Mouse (Mus musculus) CH12.LX (cell line): ENCODE data around the gene Adgrg6. TPM values are rescaled to one million over a fixed set of nuclear protein-coding genes. Genes with fewer than 3 reads are reported as not detected.

ENCODE experiments used
- DNase-seq: peaks from one replicate; pipeline ENCODE4 v3.0.0-alpha.2; 2013; ENCODE audit errors: extremely low read depth
- H3K27ac ChIP-seq: 2 replicates; pipeline ENCODE4 v1.5.1; 2012; ENCODE audit warnings: low read depth, mild to moderate bottlenecking, control low read depth, moderate library complexity; ENCODE audit not compliant: insufficient read depth
- H3K27me3 ChIP-seq: replicated peaks from 2 replicates; pipeline ENCODE3; 2012; ENCODE audit warnings: inconsistent platforms
- H3K36me3 ChIP-seq, 2 experiments: replicated peaks in 1 of 2; 2 replicates each; pipeline versions ENCODE3 to v1.6.1; 2012; ENCODE audit warnings: inconsistent platforms in 1 of 2, low read length in 1 of 2, mild to moderate bottlenecking in 1 of 2, mixed read lengths in 1 of 2, moderate library complexity in 1 of 2; ENCODE audit not compliant: control insufficient read depth in 1 of 2, insufficient read depth in 1 of 2
- H3K4me1 ChIP-seq, 2 experiments: 2 replicates each; pipeline ENCODE4 v1.6.1; 2012; ENCODE audit warnings: inconsistent platforms in 1 of 2, moderate library complexity in 1 of 2; ENCODE audit not compliant: insufficient read depth in 2 of 2, control insufficient read depth in 1 of 2
- H3K4me2 ChIP-seq: 2 replicates; pipeline ENCODE4 v1.6.1; 2012; ENCODE audit warnings: low read depth, mild to moderate bottlenecking, control low read depth; ENCODE audit not compliant: poor library complexity, insufficient read depth, severe bottlenecking
- H3K4me3 ChIP-seq, 3 experiments: fragments of 150-350 bp in 1 of 3; sonication (generic) in 1 of 3; replicated peaks in 1 of 3; 2 replicates each; pipeline versions ENCODE3 to v1.5.1; 2011 to 2012; ENCODE audit warnings: low read depth in 2 of 3, low read length in 2 of 3, mild to moderate bottlenecking in 2 of 3, moderate library complexity in 2 of 3, control low read depth in 1 of 3, improper control_type of control experiment in 1 of 3, inconsistent platforms in 1 of 3, mixed read lengths in 1 of 3; ENCODE audit not compliant: poor library complexity in 1 of 3
- H3K79me2 ChIP-seq: replicated peaks from 2 replicates; pipeline ENCODE4 v1.6.1; 2012; ENCODE audit warnings: mild to moderate bottlenecking, moderate library complexity; ENCODE audit not compliant: control insufficient read depth, poor library complexity, insufficient read depth, severe bottlenecking; ENCODE audit errors: extremely low read depth
- H3K9ac ChIP-seq: 2 replicates; pipeline ENCODE4 v1.6.1; 2012; ENCODE audit warnings: low read depth, mild to moderate bottlenecking, control low read depth, moderate library complexity; ENCODE audit not compliant: insufficient read depth
- H3K9me3 ChIP-seq: replicated peaks from 2 replicates; pipeline ENCODE3; 2012; ENCODE audit warnings: low read length, inconsistent platforms, mixed read lengths
- BHLHE40 ChIP-seq: IDR thresholded peaks from 2 replicates; pipeline ENCODE4 v1.6.1; 2011; ENCODE audit warnings: mild to moderate bottlenecking, low read depth, low read length, improper control_type of control experiment
- CHD2 ChIP-seq: IDR thresholded peaks from 2 replicates; pipeline ENCODE4 v1.6.1; 2011; ENCODE audit warnings: low read length, improper control_type of control experiment
- EP300 ChIP-seq: IDR thresholded peaks from 2 replicates; pipeline ENCODE4 v1.6.1; 2011; ENCODE audit warnings: low read length, improper control_type of control experiment
- ETS1 ChIP-seq: conservative IDR thresholded peaks from 2 replicates; pipeline ENCODE4 v1.6.1; 2012; ENCODE audit warnings: low read depth, mild to moderate bottlenecking, inconsistent platforms, low read length, improper control_type of control experiment, moderate library complexity
- HCFC1 ChIP-seq: IDR thresholded peaks from 2 replicates; pipeline ENCODE4 v1.6.1; 2012; ENCODE audit warnings: low read depth, mild to moderate bottlenecking, inconsistent platforms, low read length, improper control_type of control experiment
- JUN ChIP-seq: IDR thresholded peaks from 2 replicates; pipeline ENCODE4 v1.6.1; 2011; ENCODE audit warnings: low read depth, mild to moderate bottlenecking, low read length, improper control_type of control experiment, moderate library complexity; ENCODE audit not compliant: insufficient read depth
- MAFK ChIP-seq: IDR thresholded peaks from 2 replicates; pipeline ENCODE4 v1.6.1; 2011; ENCODE audit warnings: low read length, improper control_type of control experiment; ENCODE audit not compliant: insufficient replicate concordance
- MXI1 ChIP-seq: IDR thresholded peaks from 2 replicates; pipeline ENCODE4 v1.6.1; 2011; ENCODE audit warnings: mild to moderate bottlenecking, low read depth, low read length, improper control_type of control experiment
- MYC ChIP-seq: IDR thresholded peaks from 2 replicates; pipeline ENCODE4 v1.6.1; 2011; ENCODE audit warnings: low read depth, mild to moderate bottlenecking, improper control_type of control experiment, low read length
- POLR2A ChIP-seq: IDR thresholded peaks from 2 replicates; pipeline ENCODE4 v1.6.1; 2011; ENCODE audit warnings: low read depth, mild to moderate bottlenecking, improper control_type of control experiment, low read length
- POLR2AphosphoS2 ChIP-seq: IDR thresholded peaks from 2 replicates; pipeline ENCODE4 v1.6.1; 2011; ENCODE audit warnings: low read depth, low read length, improper control_type of control experiment
- RAD21 ChIP-seq: IDR thresholded peaks from 2 replicates; pipeline ENCODE4 v1.6.1; 2011; ENCODE audit warnings: low read depth, mild to moderate bottlenecking, low read length, improper control_type of control experiment, moderate library complexity
- SMC3 ChIP-seq: IDR thresholded peaks from 2 replicates; pipeline ENCODE4 v1.6.1; 2011; ENCODE audit warnings: low read depth, low read length, improper control_type of control experiment
- TBP ChIP-seq: conservative IDR thresholded peaks from 2 replicates; pipeline ENCODE4 v1.6.1; 2011; ENCODE audit warnings: low read depth, low read length, improper control_type of control experiment
- TCF12 ChIP-seq: IDR thresholded peaks from 2 replicates; pipeline ENCODE4 v1.6.1; 2014; ENCODE audit warnings: low read depth, mild to moderate bottlenecking, inconsistent platforms, low read length, improper control_type of control experiment
- dilution Hi-C: fragments of 300-500 bp; cut with MboI; formaldehyde crosslinking; loops from 2 replicates; pipeline ENCODE4 v1.14.3; 2020; ENCODE audit warnings: low sequenced_read_pairs; ENCODE audit not compliant: extremely low pct_unique_long_range_greater_than_20kb, extremely low pct_ligation_motif_present
- in situ Hi-C: fragments of 300-500 bp; cut with MboI; formaldehyde crosslinking; loops from 3 replicates; pipeline ENCODE4 v1.14.3; 2019; ENCODE audit warnings: low sequenced_read_pairs, low pct_ligation_motif_present, low pct_unique_long_range_greater_than_20kb, mixed read lengths
- polyA plus RNA-seq: library from polyadenylated mRNA; unstranded; fragments of >175 nt; gene quantifications from 2 replicates; pipeline ENCODE4 v1.2.1, GENCODE M21; 2012; ENCODE audit warnings: low read depth; ENCODE audit not compliant: insufficient read length
- total RNA-seq, 2 experiments: library from RNA; depleted of rRNA; stranded (reverse); fragments of 300-350 nt in 1 of 2; fragments of >200 nt in 1 of 2; gene quantifications; 2 replicates each; pipeline ENCODE4 v1.2.3; 2012 to 2014

Adgrg6 gene
- total and polyA plus RNA-seq, 3 experiments = not detected

GRCm38 (mm10) chr10:14537102-14537501 lies 8.4 kb downstream of the Adgrg6 start:
- in situ Hi-C loops (no loop called here), dilution Hi-C loops (no loop called here)
- TF ChIP-seq BHLHE40 (no peak), EP300 (no peak), SMC3 (no peak), MXI1 (no peak), POLR2A (no peak), POLR2AphosphoS2 (no peak), CHD2 (no peak), ETS1 (no peak), TBP (no peak), JUN (no peak), TCF12 (no peak)
- Histone ChIP-seq H3K79me2 (no peaks in the 10 kb centered on the region), H3K9ac (no peak overlapping the region), H3K4me3 (no peak overlapping the region), H3K4me1 (peaks cover 0 to 14% of the 10 kb centered on the region in 2 experiments; a peak in 1 of 4 replicates), H3K27ac (no peak overlapping the region), H3K36me3 (no peaks in the 10 kb centered on the region), H3K4me2 (no peak overlapping the region), H3K9me3 (no peaks in the 10 kb centered on the region), H3K27me3 (no peaks in the 10 kb centered on the region)
- DNase-seq = no peak

DNA sequence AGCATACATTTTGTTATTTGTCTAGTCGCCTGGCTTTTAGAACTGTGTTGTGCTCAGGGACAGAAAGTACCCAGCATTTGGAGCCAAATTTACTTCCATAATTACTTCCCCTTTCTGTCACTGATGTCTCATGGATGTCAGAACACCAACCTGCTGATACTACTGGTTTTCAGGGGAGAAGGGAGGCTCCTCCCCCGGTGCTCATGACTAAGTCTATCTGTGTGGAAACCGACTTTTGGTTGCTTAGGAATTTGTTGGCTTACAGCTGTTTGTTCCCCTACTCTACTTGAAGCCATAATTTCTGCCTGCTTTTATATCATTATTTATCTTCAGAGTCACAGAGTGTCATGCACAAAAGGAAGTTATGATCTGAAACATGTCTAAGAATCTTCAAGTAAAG lies 14.4 kb downstream of the Adgrg6 start:
- TF ChIP-seq MYC = no peak
- TF ChIP-seq HCFC1 = no peak
- TF ChIP-seq MAFK = no peak
- Histone ChIP-seq H3K9ac (no peak overlapping the region), H3K27ac (no peak overlapping the region), H3K4me3 (no peak overlapping the region), H3K79me2 (no peaks in the 10 kb centered on the region), H3K4me1 (peaks cover 0 to 9% of the 10 kb centered on the region in 2 experiments; a peak in 2 of 4 replicates), H3K4me2 (no peak overlapping the region), H3K9me3 (no peaks in the 10 kb centered on the region), H3K36me3 (no peaks in the 10 kb centered on the region), H3K27me3 (no peaks in the 10 kb centered on the region)
- in situ Hi-C loops = no loop called here
- dilution Hi-C loops = no loop called here
- peak; percentile 17 for DNase-seq

DNA sequence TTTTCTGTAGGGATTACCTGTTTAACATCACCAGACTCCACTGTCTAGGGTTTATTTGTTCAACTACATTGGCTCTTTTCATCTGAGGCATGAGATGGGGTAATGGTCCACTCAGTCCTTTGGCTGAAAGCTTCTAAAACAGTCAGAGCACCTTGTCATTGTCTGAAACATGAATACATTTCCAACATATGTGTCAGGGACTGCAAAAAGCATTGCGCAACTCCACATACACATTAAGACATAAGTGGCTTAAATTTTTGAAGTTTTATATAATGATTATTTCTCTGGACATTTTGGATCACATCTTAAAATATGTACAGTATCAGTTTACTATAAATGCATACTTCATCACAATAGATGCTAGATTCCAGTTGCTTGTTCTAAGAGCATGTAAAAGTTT lies 14.8 kb downstream of the Adgrg6 start:
- no peak for TF ChIP-seq RAD21
- no peak for TF ChIP-seq TCF12
- in situ Hi-C loops = no loop called here
- dilution Hi-C loops = no loop called here

More for the DNA sequence above, 14.8 kb downstream of the Adgrg6 start:
- Histone ChIP-seq H3K36me3 (no peaks in the 10 kb centered on the region), H3K4me2 (no peak overlapping the region), H3K4me1 (peaks cover 0 to 9% of the 10 kb centered on the region in 2 experiments; a peak in 2 of 4 replicates), H3K9me3 (no peaks in the 10 kb centered on the region), H3K27me3 (no peaks in the 10 kb centered on the region), H3K79me2 (no peaks in the 10 kb centered on the region), H3K27ac (no peak overlapping the region), H3K9ac (no peak overlapping the region), H3K4me3 (no peak overlapping the region)
- DNase-seq = no peak
